Mouse (Mus musculus) embryo, embryonic 10.5 days (tissue): ENCODE measurements around the gene Lama5.

Experiments used
- DNase-seq: peaks from one replicate; pipeline ENCODE4 v3.0.0-alpha.2; 2015; ENCODE audit warnings: low spot score

The Lama5 gene

GRCm38 (mm10) chr2:180224647-180225043, 1.0 kb downstream of the Lama5 start:
- no peak for DNase-seq

GRCm38 (mm10) chr2:180222250-180222649, 3.4 kb downstream of the Lama5 start:
- DNase-seq, result peak; percentile 54

- no peak for DNase-seq
These were observed 4.6 kb downstream of the Lama5 start for GRCm38 (mm10) chr2:180221051-180221450.

GRCm38 (mm10) chr2:180220165-180220564, 5.5 kb downstream of the Lama5 start:
- DNase-seq, result no peak

GRCm38 (mm10) chr2:180219145-180219943, 6.3 kb downstream of the Lama5 start:
- DNase-seq, result no peak

GRCm38 (mm10) chr2:180218677-180219076, 7.0 kb downstream of the Lama5 start:
- DNase-seq, result no peak

- no peak for DNase-seq
These were observed 7.4 kb downstream of the Lama5 start for GRCm38 (mm10) chr2:180218241-180218640.

- no peak for DNase-seq
These were observed 8.1 kb downstream of the Lama5 start for GRCm38 (mm10) chr2:180217587-180217986.

GRCm38 (mm10) chr2:180216921-180217320, 8.7 kb downstream of the Lama5 start:
- no peak for DNase-seq

- DNase-seq, result no peak
These were observed 9.7 kb downstream of the Lama5 start for GRCm38 (mm10) chr2:180215951-180216350.

GRCm38 (mm10) chr2:180215011-180215461, 10.6 kb downstream of the Lama5 start:
- DNase-seq, result no peak

- no peak for DNase-seq
These were observed 11.2 kb downstream of the Lama5 start for GRCm38 (mm10) chr2:180214352-180214978.

- DNase-seq, result no peak
These were observed 13.4 kb downstream of the Lama5 start for GRCm38 (mm10) chr2:180212255-180212654.

GRCm38 (mm10) chr2:180208976-180209375, 16.7 kb downstream of the Lama5 start:
- no peak for DNase-seq

- peak; percentile 80 for DNase-seq
These were observed 17.8 kb downstream of the Lama5 start for GRCm38 (mm10) chr2:180207840-180208239.

- DNase-seq, result no peak
These were observed 19.7 kb downstream of the Lama5 start for GRCm38 (mm10) chr2:180205956-180206280.

GRCm38 (mm10) chr2:180205083-180205955, 20.3 kb downstream of the Lama5 start:
- no peak for DNase-seq

- DNase-seq, result no peak
These were observed 21.2 kb downstream of the Lama5 start for GRCm38 (mm10) chr2:180204501-180204900.

GRCm38 (mm10) chr2:180202805-180203204, 22.9 kb downstream of the Lama5 start:
- no peak for DNase-seq

GRCm38 (mm10) chr2:180202263-180202662, 23.4 kb downstream of the Lama5 start:
- DNase-seq, result no peak

- DNase-seq, result no peak
These were observed 24.4 kb downstream of the Lama5 start for GRCm38 (mm10) chr2:180201303-180201702.

- DNase-seq, result no peak
These were observed 25.0 kb downstream of the Lama5 start for GRCm38 (mm10) chr2:180200681-180201080.

- no peak for DNase-seq
These were observed 26.9 kb downstream of the Lama5 start for GRCm38 (mm10) chr2:180198782-180199181.
